Mouse (Mus musculus): ENCODE results near the gene Cpa4.

DNA sequence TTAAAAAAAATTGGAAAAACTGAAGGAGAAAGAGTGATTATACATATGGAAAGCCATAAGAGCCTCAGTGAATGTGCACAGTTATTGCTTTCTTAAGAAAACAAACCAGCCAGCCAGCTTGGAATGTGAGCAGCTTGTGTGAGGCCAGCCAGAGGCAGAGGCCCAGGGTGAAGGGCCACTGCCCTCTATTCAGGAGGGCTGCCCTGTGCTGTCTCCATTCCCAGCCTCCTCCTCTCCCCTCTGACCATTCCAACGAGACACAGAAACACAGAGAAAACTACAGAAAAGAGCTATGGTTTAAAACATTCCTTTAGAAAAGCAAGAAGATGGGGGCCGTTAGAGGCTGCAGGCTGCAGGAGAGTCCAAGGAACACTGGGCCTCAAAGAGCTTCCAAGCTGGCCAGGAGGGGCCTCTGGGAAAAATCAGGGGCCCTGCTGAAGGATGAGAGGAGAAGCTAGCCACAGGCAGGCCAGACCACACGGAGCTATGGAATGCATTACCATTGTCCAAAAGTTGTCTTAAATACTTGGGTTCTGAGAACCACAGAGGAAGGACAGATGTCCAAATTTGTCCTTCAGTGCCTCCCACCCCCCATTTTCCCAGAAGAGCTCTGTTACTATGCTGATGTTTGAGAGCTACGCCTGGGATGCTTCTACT lies 68.1 kb downstream of the Cpa4 start:
- no peak for TF ChIP-seq CTCF (IDR thresholded peaks at IDR 0.05; ENCODE audit: low read depth, low read length)
- TF ChIP-seq POLR2A (IDR thresholded peaks at IDR 0.05; ENCODE audit: borderline replicate concordance, low read depth, low read length), result no peak

Data from bone marrow macrophage, adult 2 months (primary cell).